Mouse (Mus musculus): ENCODE measurements around the gene Serpine1. TPM values are rescaled to one million over a fixed set of nuclear protein-coding genes. Genes with fewer than 3 reads are reported as not detected.

Serpine1 gene
- polyA plus RNA-seq, 1 experiment, result 19.8 TPM

- no peak for DNase-seq
- WGBS, result 63% methylated on average over 4 of the region's 4 CpGs
- TF ChIP-seq POLR2A (IDR thresholded peaks at IDR 0.05; ENCODE audit: borderline replicate concordance, extremely low read depth, low read depth, low read length) (no peak), CTCF (IDR thresholded peaks at IDR 0.05; ENCODE audit: insufficient read depth, low read length) (no peak)
- no peaks in the 10 kb centered on the region for H3K4me1 ChIP-seq (ENCODE audit: control insufficient read depth, insufficient read depth, low read length)
- H3K4me3 ChIP-seq (replicated peaks; ENCODE audit: extremely low read depth, low read depth, low read length), result no peak overlapping the region
These were observed 28.6 kb upstream of the Serpine1 start for GRCm38 (mm10) chr5:137100660-137101059.

DNA sequence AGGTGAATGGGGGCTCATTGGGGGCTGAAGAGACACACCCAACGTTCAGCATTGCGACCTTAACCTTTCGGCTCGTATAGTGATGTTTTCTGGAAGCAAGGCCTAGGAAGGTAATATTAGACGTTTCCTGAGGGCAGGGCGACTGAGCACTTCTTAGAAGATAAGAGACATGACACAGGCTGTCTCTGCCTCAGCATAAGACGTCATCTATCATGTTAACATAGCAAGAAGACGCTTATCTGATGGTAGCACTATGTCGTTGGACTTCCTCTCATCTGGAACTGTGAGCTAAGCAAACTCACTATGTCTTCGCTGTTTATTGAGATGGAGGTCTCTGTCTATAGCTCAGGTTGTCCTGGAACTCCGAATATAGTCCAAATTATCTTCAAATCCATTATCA, 26.4 kb upstream of the Serpine1 start:
- no peak for TF ChIP-seq CTCF (IDR thresholded peaks at IDR 0.05; ENCODE audit: insufficient read depth, low read length)
- no peak for TF ChIP-seq POLR2A (IDR thresholded peaks at IDR 0.05; ENCODE audit: borderline replicate concordance, extremely low read depth, low read depth, low read length)
- WGBS, result 49% methylated on average over 11 of the region's 11 CpGs
- H3K4me3 ChIP-seq (replicated peaks; ENCODE audit: extremely low read depth, low read depth, low read length), result no peak overlapping the region
- peaks cover 5% of the 10 kb centered on the region for H3K4me1 ChIP-seq (ENCODE audit: control insufficient read depth, insufficient read depth, low read length)
- DNase-seq, result no peak

DNA sequence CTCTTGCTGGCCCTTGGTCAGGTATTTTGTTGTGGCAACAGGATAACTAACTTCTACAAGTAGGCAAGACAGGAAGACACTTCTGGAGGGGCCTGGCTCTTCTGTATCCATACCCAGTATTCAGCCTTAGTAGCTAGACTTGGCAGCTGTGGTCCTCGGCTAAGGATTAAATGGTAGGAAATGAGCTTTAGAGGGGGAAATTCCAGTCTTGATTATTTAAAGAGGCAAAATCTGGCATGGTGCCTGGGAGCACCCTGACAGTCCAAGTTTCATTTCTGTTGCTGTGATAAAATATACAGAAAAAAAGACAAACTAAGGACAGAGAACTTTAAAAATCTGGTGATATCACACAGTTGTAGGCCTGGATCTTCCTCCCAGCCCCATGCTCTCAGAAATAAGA, 24.0 kb upstream of the Serpine1 start:
- TF ChIP-seq POLR2A (IDR thresholded peaks at IDR 0.05; ENCODE audit: borderline replicate concordance, extremely low read depth, low read depth, low read length), result no peak
- no peak for TF ChIP-seq CTCF (IDR thresholded peaks at IDR 0.05; ENCODE audit: insufficient read depth, low read length)
- DNase-seq, result no peak
- H3K4me1 ChIP-seq (ENCODE audit: control insufficient read depth, insufficient read depth, low read length), result peaks cover 5% of the 10 kb centered on the region
- H3K4me3 ChIP-seq (replicated peaks; ENCODE audit: extremely low read depth, low read depth, low read length), result no peak overlapping the region
- WGBS, result 15% methylated on average over 1 of the region's 1 CpGs

DNA sequence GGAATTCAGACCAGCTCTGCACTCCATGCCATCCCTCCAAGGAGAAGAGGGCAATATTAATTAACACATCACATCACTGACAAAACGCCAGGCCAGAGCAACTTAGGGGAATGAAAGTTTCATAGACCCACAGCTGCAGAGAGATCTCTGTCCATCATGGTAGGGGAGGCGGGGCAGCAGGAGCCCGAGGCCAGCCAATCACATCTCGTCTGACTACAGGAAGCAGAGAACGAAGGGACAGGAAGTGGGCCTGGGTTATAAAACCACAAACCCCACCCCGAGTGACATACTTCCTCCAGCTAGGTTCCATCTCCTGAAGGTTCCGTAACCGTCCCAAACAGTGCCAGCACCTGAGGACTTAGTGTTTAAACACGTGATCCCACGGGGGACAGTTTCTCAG, 23.1 kb upstream of the Serpine1 start:
- WGBS, result 71% methylated on average over 10 of the region's 10 CpGs
- Histone ChIP-seq H3K4me3 (replicated peaks; ENCODE audit: extremely low read depth, low read depth, low read length) (no peak overlapping the region), H3K4me1 (ENCODE audit: control insufficient read depth, insufficient read depth, low read length) (peaks cover 5% of the 10 kb centered on the region)
- TF ChIP-seq CTCF (IDR thresholded peaks at IDR 0.05; ENCODE audit: insufficient read depth, low read length) (no peak), POLR2A (IDR thresholded peaks at IDR 0.05; ENCODE audit: borderline replicate concordance, extremely low read depth, low read depth, low read length) (no peak)
- no peak for DNase-seq

- DNase-seq, result no peak
- whole genome bisulfite sequencing, result 61% methylated on average over 9 of the region's 9 CpGs
- H3K4me1 ChIP-seq (ENCODE audit: control insufficient read depth, insufficient read depth, low read length), result peaks cover 5% of the 10 kb centered on the region
- no peak for TF ChIP-seq POLR2A (IDR thresholded peaks at IDR 0.05; ENCODE audit: borderline replicate concordance, extremely low read depth, low read depth, low read length)
- no peak for TF ChIP-seq CTCF (IDR thresholded peaks at IDR 0.05; ENCODE audit: insufficient read depth, low read length)
- H3K4me3 ChIP-seq (replicated peaks; ENCODE audit: extremely low read depth, low read depth, low read length), result no peak overlapping the region
These were observed 21.7 kb upstream of the Serpine1 start for GRCm38 (mm10) chr5:137093720-137094119.

DNA sequence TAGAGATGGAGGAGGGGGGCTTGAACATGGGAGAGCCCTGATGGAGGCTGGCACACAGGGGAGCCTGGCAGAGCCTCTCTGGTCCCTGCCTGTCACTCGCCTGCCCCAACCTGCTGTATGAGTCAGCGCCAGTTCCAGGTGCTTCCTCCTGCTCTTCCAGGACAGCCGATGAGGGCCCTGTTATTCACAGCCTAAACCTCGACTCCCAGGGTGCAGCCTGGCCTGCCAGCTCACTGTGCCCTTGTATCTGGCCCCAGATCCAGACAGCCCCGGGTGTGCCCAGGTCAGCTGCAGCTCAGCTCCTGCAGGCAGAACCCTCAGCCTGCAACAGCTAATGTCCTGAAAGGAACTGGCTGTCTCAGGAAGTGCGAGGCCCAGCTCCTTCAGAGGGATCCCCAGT, 19.5 kb upstream of the Serpine1 start:
- DNase-seq, result no peak

GRCm38 (mm10) chr5:137090870-137091269, 18.8 kb upstream of the Serpine1 start:
- no peak for DNase-seq
- no peak for TF ChIP-seq POLR2A (IDR thresholded peaks at IDR 0.05; ENCODE audit: borderline replicate concordance, extremely low read depth, low read depth, low read length)
- no peak for TF ChIP-seq CTCF (IDR thresholded peaks at IDR 0.05; ENCODE audit: insufficient read depth, low read length)
- 65% methylated on average over 10 of the region's 10 CpGs for WGBS

More for the DNA sequence above, 19.5 kb upstream of the Serpine1 start:
- Histone ChIP-seq H3K4me3 (replicated peaks; ENCODE audit: extremely low read depth, low read depth, low read length) (no peak overlapping the region), H3K4me1 (ENCODE audit: control insufficient read depth, insufficient read depth, low read length) (peaks cover 5% of the 10 kb centered on the region)
- TF ChIP-seq CTCF (IDR thresholded peaks at IDR 0.05; ENCODE audit: insufficient read depth, low read length), result no peak
- 53% methylated on average over 6 of the region's 6 CpGs for WGBS

GRCm38 (mm10) chr5:137087410-137087809, 15.3 kb upstream of the Serpine1 start:
- no peaks in the 10 kb centered on the region for H3K4me1 ChIP-seq (ENCODE audit: control insufficient read depth, insufficient read depth, low read length)
- peak; percentile 53 for DNase-seq
- WGBS, result 50% methylated on average over 8 of the region's 8 CpGs
- H3K4me3 ChIP-seq (replicated peaks; ENCODE audit: extremely low read depth, low read depth, low read length), result no peak overlapping the region
- TF ChIP-seq POLR2A (IDR thresholded peaks at IDR 0.05; ENCODE audit: borderline replicate concordance, extremely low read depth, low read depth, low read length) (no peak), CTCF (IDR thresholded peaks at IDR 0.05; ENCODE audit: insufficient read depth, low read length) (no peak)

More at GRCm38 (mm10) chr5:137090870-137091269, 18.8 kb upstream of the Serpine1 start:
- Histone ChIP-seq H3K4me3 (replicated peaks; ENCODE audit: extremely low read depth, low read depth, low read length) (no peak overlapping the region), H3K4me1 (ENCODE audit: control insufficient read depth, insufficient read depth, low read length) (peaks cover 5% of the 10 kb centered on the region)

GRCm38 (mm10) chr5:137085731-137086130, 13.7 kb upstream of the Serpine1 start:
- TF ChIP-seq CTCF (IDR thresholded peaks at IDR 0.05; ENCODE audit: insufficient read depth, low read length) (no peak), POLR2A (IDR thresholded peaks at IDR 0.05; ENCODE audit: borderline replicate concordance, extremely low read depth, low read depth, low read length) (no peak)
- DNase-seq, result no peak
- Histone ChIP-seq H3K4me1 (ENCODE audit: control insufficient read depth, insufficient read depth, low read length) (no peaks in the 10 kb centered on the region), H3K4me3 (replicated peaks; ENCODE audit: extremely low read depth, low read depth, low read length) (no peak overlapping the region)
- WGBS, result 89% methylated on average over 3 of the region's 3 CpGs

- H3K4me1 ChIP-seq (ENCODE audit: control insufficient read depth, insufficient read depth, low read length), result peaks cover 3% of the 10 kb centered on the region; the same call in 1 of the 2 replicates
- H3K4me3 ChIP-seq (replicated peaks; ENCODE audit: extremely low read depth, low read depth, low read length), result no peak overlapping the region
- WGBS, result 77% methylated on average over 6 of the region's 6 CpGs
- TF ChIP-seq POLR2A (IDR thresholded peaks at IDR 0.05; ENCODE audit: borderline replicate concordance, extremely low read depth, low read depth, low read length), result no peak
- TF ChIP-seq CTCF (IDR thresholded peaks at IDR 0.05; ENCODE audit: insufficient read depth, low read length), result no peak
- no peak for DNase-seq
These were observed 13.0 kb upstream of the Serpine1 start for GRCm38 (mm10) chr5:137085021-137085420.
